Mouse (Mus musculus) erythroblast, embryonic 14.5 days (primary cell): Measurements from ENCODE around the gene Slc7a15. TPM values are rescaled to one million over a fixed set of nuclear protein-coding genes. Genes with fewer than 3 reads are reported as not detected.
"Not testable (repeated sequence)": the region's sequence is repeated elsewhere in the genome, so short reads cannot be mapped to it uniquely, and the experiment has no call there.

ENCODE experiments used
- H3K27me3 ChIP-seq: 2 replicates; pipeline ENCODE4 v1.6.1; 2012; ENCODE audit warnings: inconsistent platforms; ENCODE audit not compliant: control insufficient read depth
- H3K36me3 ChIP-seq: 2 replicates; pipeline ENCODE4 v1.6.1; 2012; ENCODE audit warnings: mild to moderate bottlenecking, inconsistent platforms; ENCODE audit not compliant: control insufficient read depth
- H3K4me1 ChIP-seq: 2 replicates; pipeline ENCODE4 v1.6.1; 2012; ENCODE audit warnings: inconsistent platforms; ENCODE audit not compliant: control insufficient read depth
- H3K4me3 ChIP-seq: replicated peaks from 2 replicates; pipeline ENCODE3; 2012; ENCODE audit warnings: moderate library complexity, mild to moderate bottlenecking, inconsistent platforms
- H3K9me3 ChIP-seq: 2 replicates; pipeline ENCODE4 v1.6.1; 2012; ENCODE audit warnings: low read length, inconsistent platforms, mixed read lengths; ENCODE audit not compliant: control insufficient read depth
- GATA1 ChIP-seq: IDR thresholded peaks from 2 replicates; pipeline ENCODE4 v1.6.1; 2012; ENCODE audit warnings: low read length, inconsistent platforms, mixed read lengths
- TAL1 ChIP-seq: IDR thresholded peaks from 3 replicates; pipeline ENCODE4 v1.6.1; 2012; ENCODE audit warnings: low read length, inconsistent platforms, mixed read lengths
- polyA plus RNA-seq: library from polyadenylated mRNA; stranded (reverse); fragments of >175 nt; gene quantifications from 2 replicates; pipeline ENCODE4 v1.2.3, GENCODE M21; 2012

Slc7a15 gene
- not detected in 2 replicates for polyA plus RNA-seq

- H3K27me3 ChIP-seq, H3K4me3 ChIP-seq, H3K4me1 ChIP-seq, H3K36me3 ChIP-seq: not testable (repeated sequence)
- peaks cover 37% of the 10 kb centered on the region for H3K9me3 ChIP-seq
These were observed at the start of gene Slc7a15 for GRCm38 (mm10) chr12:8598966-8599365. Gene Slc7a15 (minus strand): TSS chr12:8599066.

- not testable (repeated sequence) for H3K27me3 ChIP-seq
These were observed 49.3 kb upstream of the Slc7a15 start for GRCm38 (mm10) chr12:8648211-8648610.

DNA sequence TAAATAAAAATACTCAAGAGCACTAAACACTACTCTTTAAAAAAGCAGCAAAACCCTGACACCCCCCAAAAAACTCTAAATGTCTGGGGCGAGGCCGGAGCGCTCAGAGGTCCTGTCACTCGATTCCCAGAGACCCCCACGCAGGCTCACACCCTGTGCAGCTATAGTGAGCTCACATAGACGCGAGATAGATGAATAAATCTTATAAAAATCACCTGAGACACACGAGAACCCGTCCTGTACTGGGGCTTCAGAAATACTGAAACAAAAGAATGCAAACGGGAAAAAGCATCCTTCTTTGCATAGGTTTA lies 42.5 kb upstream of the Slc7a15 start:
- Histone ChIP-seq H3K9me3 (peaks cover 3% of the 10 kb centered on the region; the same call in 1 of the 2 replicates), H3K36me3 (peaks cover 3% of the 10 kb centered on the region), H3K4me3 (peak overlapping the region; percentile 94), H3K4me1 (peaks cover 19% of the 10 kb centered on the region), H3K27me3 (no peaks in the 10 kb centered on the region)
- TF ChIP-seq TAL1, result no peak
- TF ChIP-seq GATA1, result no peak

More at GRCm38 (mm10) chr12:8648211-8648610, 49.3 kb upstream of the Slc7a15 start:
- not testable (repeated sequence) for H3K4me3 ChIP-seq, H3K36me3 ChIP-seq, H3K9me3 ChIP-seq
- H3K4me1 ChIP-seq, result peaks cover 13% of the 10 kb centered on the region

- TF ChIP-seq TAL1 (no peak), GATA1 (no peak)
- peaks cover 3% of the 10 kb centered on the region; the same call in 1 of the 2 replicates for H3K9me3 ChIP-seq
- H3K27me3 ChIP-seq, result no peaks in the 10 kb centered on the region
- peaks cover 19% of the 10 kb centered on the region for H3K4me1 ChIP-seq
- peak overlapping the region; percentile 94 for H3K4me3 ChIP-seq
- H3K36me3 ChIP-seq, result peaks cover 3% of the 10 kb centered on the region
These were observed 42.0 kb upstream of the Slc7a15 start for GRCm38 (mm10) chr12:8640711-8641424.

- Histone ChIP-seq H3K4me1 (peaks cover 19% of the 10 kb centered on the region), H3K4me3 (peak overlapping the region; percentile 94)
- H3K27me3 ChIP-seq, H3K9me3 ChIP-seq, H3K36me3 ChIP-seq: not testable (repeated sequence)
These were observed 41.3 kb upstream of the Slc7a15 start for GRCm38 (mm10) chr12:8640186-8640585.

DNA sequence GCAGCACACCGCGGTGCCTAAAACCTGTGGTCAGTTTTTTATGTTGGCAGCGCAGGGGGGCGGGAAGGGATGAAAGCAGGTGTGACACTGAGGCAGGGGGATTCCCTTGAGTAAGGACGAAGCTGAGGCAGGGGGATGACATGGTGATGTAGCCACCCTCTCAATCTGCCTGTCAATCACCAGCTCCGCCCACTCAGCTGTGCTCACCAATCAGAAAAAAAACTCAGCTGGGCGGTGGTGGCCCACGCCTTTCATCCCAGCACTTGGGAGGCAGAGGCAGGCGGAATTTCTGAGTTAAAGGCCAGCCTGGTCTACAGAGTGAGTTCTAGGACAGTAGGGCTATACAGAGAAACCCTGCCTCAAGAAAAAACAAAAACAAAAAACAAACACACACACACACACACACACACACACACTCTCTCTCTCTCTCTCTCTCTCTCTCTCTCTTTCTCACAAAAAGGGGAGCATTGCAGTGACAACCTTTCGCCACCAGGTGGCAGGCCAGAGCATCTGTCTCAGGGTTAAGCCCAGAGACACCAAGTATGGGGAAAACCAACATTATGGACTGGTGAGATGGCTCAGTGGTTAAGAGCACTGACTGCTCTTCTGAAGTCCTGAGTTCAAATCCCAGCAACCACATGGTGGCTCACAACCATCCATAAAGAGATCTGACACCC lies 39.7 kb upstream of the Slc7a15 start:
- peak overlapping the region; percentile 47 for H3K4me3 ChIP-seq

DNA sequence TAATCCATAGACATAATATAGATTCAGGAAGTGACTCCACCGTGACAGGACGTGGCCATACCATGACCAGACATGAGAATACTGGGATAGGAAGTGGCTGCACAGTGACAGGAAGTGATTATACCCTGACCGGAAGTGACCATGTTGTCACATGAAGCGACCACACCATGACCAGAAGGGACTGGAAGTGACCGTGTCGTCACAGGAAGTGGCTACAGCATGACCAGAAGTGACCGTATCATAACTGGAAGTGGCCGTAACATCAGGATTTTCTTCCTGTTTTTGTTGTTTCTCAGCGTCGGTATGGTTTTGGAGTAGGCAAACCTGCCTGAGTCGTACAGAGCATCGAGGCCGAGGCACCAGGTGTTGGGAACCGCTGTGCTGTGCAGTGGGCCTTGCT lies 38.1 kb upstream of the Slc7a15 start:
- Histone ChIP-seq H3K4me3 (no peak overlapping the region), H3K4me1 (peaks cover 19% of the 10 kb centered on the region), H3K9me3 (peaks cover 3% of the 10 kb centered on the region; the same call in 1 of the 2 replicates), H3K36me3 (peaks cover 3% of the 10 kb centered on the region), H3K27me3 (no peaks in the 10 kb centered on the region)
- TF ChIP-seq TAL1 (no peak), GATA1 (no peak)

More for the DNA sequence above, 39.7 kb upstream of the Slc7a15 start:
- H3K27me3 ChIP-seq, H3K36me3 ChIP-seq, H3K9me3 ChIP-seq: not testable (repeated sequence)
- peaks cover 19% of the 10 kb centered on the region for H3K4me1 ChIP-seq

- Histone ChIP-seq H3K9me3 (peaks cover 3% of the 10 kb centered on the region; the same call in 1 of the 2 replicates), H3K4me3 (no peak overlapping the region)
- TF ChIP-seq GATA1 (no peak), TAL1 (no peak)
These were observed 36.7 kb upstream of the Slc7a15 start for GRCm38 (mm10) chr12:8635546-8635945.

DNA sequence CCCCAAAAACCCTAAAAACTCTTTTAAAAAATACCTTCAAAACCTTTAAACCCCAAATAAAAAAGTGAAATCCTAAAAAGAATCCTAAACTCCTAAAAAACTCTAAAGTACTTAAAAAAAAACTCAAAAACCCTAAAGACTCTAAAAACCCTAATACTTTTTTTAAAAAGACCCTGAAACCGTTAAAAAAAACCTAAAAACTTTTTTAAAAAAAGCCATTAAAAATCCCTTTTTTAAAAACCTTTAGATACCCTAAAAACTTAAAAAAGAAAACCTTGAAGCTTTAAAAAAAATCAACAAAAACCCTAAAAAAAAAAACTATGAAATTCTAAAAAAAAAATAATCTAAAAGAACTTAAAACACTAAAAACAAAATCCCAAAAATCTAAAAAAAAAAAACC lies 35.4 kb upstream of the Slc7a15 start:
- peaks cover 3% of the 10 kb centered on the region; the same call in 1 of the 2 replicates for H3K9me3 ChIP-seq
- peaks cover 3% of the 10 kb centered on the region for H3K36me3 ChIP-seq
- no peak overlapping the region for H3K4me3 ChIP-seq
- H3K27me3 ChIP-seq, result no peaks in the 10 kb centered on the region
- H3K4me1 ChIP-seq, result peaks cover 7% of the 10 kb centered on the region
- TF ChIP-seq TAL1 (no peak), GATA1 (no peak)

More at GRCm38 (mm10) chr12:8635546-8635945, 36.7 kb upstream of the Slc7a15 start:
- Histone ChIP-seq H3K36me3 (peaks cover 3% of the 10 kb centered on the region), H3K4me1 (peaks cover 13% of the 10 kb centered on the region), H3K27me3 (no peaks in the 10 kb centered on the region)
